Mouse (Mus musculus) thymus, adult 2 months (tissue): Measurements from ENCODE around the gene Pex10.

Experiments used
- CTCF ChIP-seq: fragments of 200-500 bp; IDR thresholded peaks from 2 replicates; pipeline ENCODE4 v1.5.1; 2012; ENCODE audit warnings: mild to moderate bottlenecking, control low read depth, low read length, moderate library complexity, borderline replicate concordance; ENCODE audit not compliant: control insufficient read depth, poor library complexity, insufficient read depth; ENCODE audit errors: extremely low read depth
- POLR2A ChIP-seq: fragments of 200-500 bp; IDR thresholded peaks from 2 replicates; pipeline ENCODE4 v1.6.1; 2012; ENCODE audit warnings: mild to moderate bottlenecking, low read length, control low read depth, moderate library complexity; ENCODE audit not compliant: control insufficient read depth, poor library complexity, insufficient read depth; ENCODE audit errors: extremely low read depth

DNA sequence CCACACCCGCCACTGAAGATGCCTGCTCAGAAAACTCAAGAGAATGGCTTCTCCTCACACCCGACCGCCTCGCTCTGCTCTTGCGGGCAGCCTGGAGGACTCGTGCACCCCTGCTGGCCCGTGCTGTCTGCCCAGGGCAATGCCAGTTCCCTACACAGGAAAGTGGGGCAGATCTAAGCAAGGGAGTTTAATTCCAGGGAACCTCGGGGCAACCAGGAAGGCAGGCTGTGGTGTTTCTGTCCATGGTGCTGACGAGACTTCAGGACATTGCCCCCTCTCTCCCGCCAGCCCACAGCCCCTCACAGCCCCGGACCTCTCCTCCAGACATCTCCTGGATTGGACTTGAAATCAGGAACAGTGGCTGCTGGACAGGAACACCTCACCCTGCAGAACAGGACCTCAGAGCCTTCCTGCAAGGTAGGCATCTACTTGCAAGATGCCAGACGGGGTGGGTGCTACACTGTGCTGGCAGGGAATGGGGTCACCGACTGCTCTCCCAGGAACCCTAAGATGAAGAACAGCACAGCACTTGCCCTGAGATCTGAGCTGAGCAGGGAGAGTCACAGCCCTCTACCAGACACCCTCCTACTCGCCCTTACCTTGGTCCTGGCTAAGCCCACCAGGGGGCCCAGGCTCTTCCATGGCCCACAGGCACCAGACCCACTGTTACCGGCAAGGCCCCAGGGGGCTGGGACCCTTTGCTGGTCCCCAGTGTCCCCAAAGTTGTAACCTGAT is 48.0 kb upstream of the Pex10 start:
- TF ChIP-seq POLR2A (no peak), CTCF (no peak)
